Mouse (Mus musculus): ENCODE measurements at regions not wholly inside any gene's neighbourhood (a gene's known extent, or its start where the extent isn't known, plus 50 kb on each side); places are given as distances from the start of the nearest gene placed in this dataset.

- ATAC-seq = peak; percentile 84
- H3K4me1 ChIP-seq (replicated peaks) = no peaks in the 10 kb centered on the region
- no peak overlapping the region for H3K4me2 ChIP-seq (replicated peaks)
- WGBS = 46% methylated on average over 5 of the region's 5 CpGs
- no peaks in the 10 kb centered on the region for H3K27me3 ChIP-seq
- no peak overlapping the region for H3K9ac ChIP-seq (replicated peaks)
- H3K4me3 ChIP-seq (replicated peaks) = no peak overlapping the region
- no peak overlapping the region for H3K27ac ChIP-seq
- H3K9me3 ChIP-seq = no peaks in the 10 kb centered on the region
- no peaks in the 10 kb centered on the region for H3K36me3 ChIP-seq
Measured at GRCm38 (mm10) chrX:57869648-57870047, 152.9 kb upstream of the Zic3 start.

GRCm38 (mm10) chrX:57916705-57917104 is 105.8 kb upstream of the Zic3 start:
- 22% methylated on average over 11 of the region's 11 CpGs for WGBS
- H3K9ac ChIP-seq (replicated peaks) = no peak overlapping the region
- peak; percentile 31; the same call in 1 of the 2 replicates for ATAC-seq
- H3K4me3 ChIP-seq (replicated peaks) = 0 out of 2 replicates have a peak overlapping the region, but pooled peaks have one; percentile 4
- H3K27me3 ChIP-seq = peaks cover 6% of the 10 kb centered on the region; the same call in 1 of the 2 replicates
- H3K4me2 ChIP-seq (replicated peaks) = peak overlapping the region; percentile 33
- no peaks in the 10 kb centered on the region for H3K9me3 ChIP-seq
- H3K27ac ChIP-seq = no peak overlapping the region
- no peaks in the 10 kb centered on the region for H3K36me3 ChIP-seq
- peaks cover 3% of the 10 kb centered on the region; the same call in 1 of the 2 replicates for H3K4me1 ChIP-seq (replicated peaks)

- Histone ChIP-seq H3K9ac (replicated peaks) (no peak overlapping the region), H3K4me2 (replicated peaks) (peak overlapping the region; percentile 33), H3K4me3 (replicated peaks) (no peak overlapping the region), H3K9me3 (no peaks in the 10 kb centered on the region), H3K27ac (peak overlapping the region; percentile 47), H3K4me1 (replicated peaks) (peaks cover 3% of the 10 kb centered on the region; the same call in 1 of the 2 replicates), H3K27me3 (peaks cover 6% of the 10 kb centered on the region; the same call in 1 of the 2 replicates), H3K36me3 (no peaks in the 10 kb centered on the region)
- no peak for ATAC-seq
- WGBS = 25% methylated on average over 21 of the region's 21 CpGs
Measured at GRCm38 (mm10) chrX:57917441-57918145, 104.9 kb upstream of the Zic3 start.

- no peaks in the 10 kb centered on the region for H3K36me3 ChIP-seq
- H3K4me3 ChIP-seq (replicated peaks) = 0 out of 2 replicates have a peak overlapping the region, but pooled peaks have one; percentile 8
- peak overlapping the region; percentile 35; the same call in 1 of the 2 replicates for H3K27ac ChIP-seq
- 17% methylated on average over 25 of the region's 25 CpGs for WGBS
- no peaks in the 10 kb centered on the region for H3K9me3 ChIP-seq
- ATAC-seq = no peak
- H3K4me2 ChIP-seq (replicated peaks) = peak overlapping the region; percentile 32
- H3K4me1 ChIP-seq (replicated peaks) = peaks cover 3% of the 10 kb centered on the region; the same call in 1 of the 2 replicates
- H3K9ac ChIP-seq (replicated peaks) = no peak overlapping the region
- H3K27me3 ChIP-seq = peaks cover 9% of the 10 kb centered on the region; the same call in 1 of the 2 replicates
Measured at GRCm38 (mm10) chrX:57918181-57919115, 104.1 kb upstream of the Zic3 start.

- ATAC-seq = no peak
- WGBS = 26% methylated on average over 17 of the region's 17 CpGs
- no peaks in the 10 kb centered on the region for H3K9me3 ChIP-seq
- peaks cover 3% of the 10 kb centered on the region; the same call in 1 of the 2 replicates for H3K4me1 ChIP-seq (replicated peaks)
- peak overlapping the region; percentile 42 for H3K4me2 ChIP-seq (replicated peaks)
- H3K36me3 ChIP-seq = no peaks in the 10 kb centered on the region
- peak overlapping the region; percentile 22 for H3K4me3 ChIP-seq (replicated peaks)
- H3K27me3 ChIP-seq = peaks cover 9% of the 10 kb centered on the region; the same call in 1 of the 2 replicates
- H3K27ac ChIP-seq = peak overlapping the region; percentile 35
- H3K9ac ChIP-seq (replicated peaks) = no peak overlapping the region
Measured at GRCm38 (mm10) chrX:57919886-57920285, 102.6 kb upstream of the Zic3 start.

GRCm38 (mm10) chrX:57920376-57920775 is 102.1 kb upstream of the Zic3 start:
- no peak overlapping the region for H3K9ac ChIP-seq (replicated peaks)
- no peak for ATAC-seq

GRCm38 (mm10) chrX:57921294-57921693 is 101.2 kb upstream of the Zic3 start:
- H3K9me3 ChIP-seq = no peaks in the 10 kb centered on the region
- H3K9ac ChIP-seq (replicated peaks) = no peak overlapping the region
- ATAC-seq = peak; percentile 51
- no peaks in the 10 kb centered on the region for H3K36me3 ChIP-seq
- H3K4me2 ChIP-seq (replicated peaks) = peak overlapping the region; percentile 42
- H3K4me3 ChIP-seq (replicated peaks) = peak overlapping the region; percentile 23
- 15% methylated on average over 16 of the region's 16 CpGs for WGBS
- H3K27ac ChIP-seq = peak overlapping the region; percentile 75
- H3K27me3 ChIP-seq = peaks cover 9% of the 10 kb centered on the region; the same call in 1 of the 2 replicates
- peaks cover 3% of the 10 kb centered on the region; the same call in 1 of the 2 replicates for H3K4me1 ChIP-seq (replicated peaks)

More at GRCm38 (mm10) chrX:57920376-57920775, 102.1 kb upstream of the Zic3 start:
- Histone ChIP-seq H3K9me3 (no peaks in the 10 kb centered on the region), H3K4me3 (replicated peaks) (peak overlapping the region; percentile 22; the same call in 1 of the 2 replicates), H3K36me3 (no peaks in the 10 kb centered on the region), H3K4me1 (replicated peaks) (peaks cover 3% of the 10 kb centered on the region; the same call in 1 of the 2 replicates), H3K27me3 (peaks cover 9% of the 10 kb centered on the region; the same call in 1 of the 2 replicates), H3K27ac (peak overlapping the region; percentile 75), H3K4me2 (replicated peaks) (peak overlapping the region; percentile 42)
- 21% methylated on average over 18 of the region's 18 CpGs for WGBS

GRCm38 (mm10) chrX:57921821-57922449 is 100.6 kb upstream of the Zic3 start:
- 23% methylated on average over 25 of the region's 25 CpGs for WGBS
- no peaks in the 10 kb centered on the region for H3K9me3 ChIP-seq
- H3K9ac ChIP-seq (replicated peaks) = no peak overlapping the region
- peak; percentile 38 for ATAC-seq
- H3K27ac ChIP-seq = peak overlapping the region; percentile 68
- H3K4me2 ChIP-seq (replicated peaks) = peak overlapping the region; percentile 42
- peaks cover 3% of the 10 kb centered on the region; the same call in 1 of the 2 replicates for H3K4me1 ChIP-seq (replicated peaks)
- H3K27me3 ChIP-seq = peaks cover 9% of the 10 kb centered on the region; the same call in 1 of the 2 replicates
- no peaks in the 10 kb centered on the region for H3K36me3 ChIP-seq
- H3K4me3 ChIP-seq (replicated peaks) = peak overlapping the region; percentile 23

GRCm38 (mm10) chrX:57923836-57924235 is 98.7 kb upstream of the Zic3 start:
- Histone ChIP-seq H3K9me3 (no peaks in the 10 kb centered on the region), H3K27ac (no peak overlapping the region), H3K4me2 (replicated peaks) (0 out of 2 replicates have a peak overlapping the region, but pooled peaks have one; percentile 5), H3K36me3 (no peaks in the 10 kb centered on the region), H3K9ac (replicated peaks) (no peak overlapping the region), H3K27me3 (peaks cover 9% of the 10 kb centered on the region; the same call in 1 of the 2 replicates), H3K4me1 (replicated peaks) (peaks cover 3% of the 10 kb centered on the region; the same call in 1 of the 2 replicates), H3K4me3 (replicated peaks) (no peak overlapping the region)
- 34% methylated on average over 5 of the region's 5 CpGs for WGBS
- ATAC-seq = no peak

GRCm38 (mm10) chrX:57935621-57936020 is 86.9 kb upstream of the Zic3 start:
- Histone ChIP-seq H3K9ac (replicated peaks) (no peak overlapping the region), H3K4me2 (replicated peaks) (no peak overlapping the region), H3K4me1 (replicated peaks) (no peaks in the 10 kb centered on the region), H3K4me3 (replicated peaks) (no peak overlapping the region), H3K9me3 (no peaks in the 10 kb centered on the region), H3K27ac (no peak overlapping the region), H3K36me3 (no peaks in the 10 kb centered on the region), H3K27me3 (no peaks in the 10 kb centered on the region)
- 50% methylated on average over 3 of the region's 3 CpGs for WGBS
- ATAC-seq = no peak

- no peak overlapping the region for H3K4me3 ChIP-seq (replicated peaks)
- H3K36me3 ChIP-seq = no peaks in the 10 kb centered on the region
- WGBS = 30% methylated on average over 6 of the region's 6 CpGs
- H3K4me2 ChIP-seq (replicated peaks) = no peak overlapping the region
- H3K27ac ChIP-seq = no peak overlapping the region
- H3K27me3 ChIP-seq = no peaks in the 10 kb centered on the region
- no peaks in the 10 kb centered on the region for H3K4me1 ChIP-seq (replicated peaks)
- ATAC-seq = no peak
- no peaks in the 10 kb centered on the region for H3K9me3 ChIP-seq
- H3K9ac ChIP-seq (replicated peaks) = no peak overlapping the region
Measured at GRCm38 (mm10) chrX:57938248-57938836, 84.2 kb upstream of the Zic3 start.
